Mouse (Mus musculus) forebrain, embryonic 12.5 days (tissue): ENCODE data around the gene Ube2d1. TPM values are rescaled to one million over a fixed set of nuclear protein-coding genes. Genes with fewer than 3 reads are reported as not detected.

Source experiments
- ATAC-seq: fragments of 200-750 bp; cut with Nextera tagmentation; 2 replicates; pipeline ENCODE4 v1.8.0; 2017; ENCODE audit warnings: moderate TSS enrichment; ENCODE audit not compliant: low FRiP score
- H3K27ac ChIP-seq: fragments of 300-500 bp; sonication (generic); 2 replicates; pipeline ENCODE4 v1.5.1; 2016; ENCODE audit warnings: mild to moderate bottlenecking
- H3K27me3 ChIP-seq: fragments of 300-500 bp; sonication (generic); 2 replicates; pipeline ENCODE4 v1.6.1; 2016; ENCODE audit warnings: mild to moderate bottlenecking
- H3K36me3 ChIP-seq: fragments of 300-500 bp; sonication (generic); replicated peaks from 2 replicates; pipeline ENCODE4 v1.6.1; 2016; ENCODE audit warnings: mild to moderate bottlenecking
- H3K4me1 ChIP-seq: fragments of 300-500 bp; sonication (generic); 2 replicates; pipeline ENCODE4 v1.6.1; 2016
- H3K4me2 ChIP-seq: fragments of 300-500 bp; sonication (generic); 2 replicates; pipeline ENCODE4 v1.6.1; 2016; ENCODE audit warnings: mild to moderate bottlenecking, moderate library complexity
- H3K4me3 ChIP-seq: fragments of 300-500 bp; sonication (generic); replicated peaks from 2 replicates; pipeline ENCODE4 v1.5.1; 2016; ENCODE audit warnings: mild to moderate bottlenecking
- H3K9ac ChIP-seq: fragments of 300-500 bp; sonication (generic); 2 replicates; pipeline ENCODE4 v1.6.1; 2016; ENCODE audit warnings: mild to moderate bottlenecking
- H3K9me3 ChIP-seq: fragments of 300-500 bp; sonication (generic); 2 replicates; pipeline ENCODE4 v1.6.1; 2016
- WGBS: fragments of 180-500 bp; shearing (Covaris S2); methylation state at CpG from one replicate; pipeline ENCODE4 v1.1.7; 2016; 5-methylcytosine and 5-hydroxymethylcytosine counted together
- polyA plus RNA-seq: library from polyadenylated mRNA; unstranded; fragments of >200 nt; fragmentation: Nextera tagmentation; extraction: Ambion mirVana; gene quantifications from 2 replicates; pipeline ENCODE4 v1.2.1, GENCODE M21; 2016

The Ube2d1 gene
- polyA plus RNA-seq: 136 and 153 TPM in 2 replicates

GRCm38 (mm10) chr10:71285126-71285580 is at the start of gene Ube2d1:
Ube2d1 (minus strand) TSS chr10:71285262.
- Histone ChIP-seq H3K4me3 (peak within 1 kb of the TSS; percentile 95), H3K4me2 (peak within 1 kb of the TSS; percentile 63), H3K27me3 (peaks cover 5% of the 10 kb centered on the region; the same call in 1 of the 2 replicates), H3K9me3 (no peaks in the 10 kb centered on the region), H3K36me3 (peaks cover 3% of the 10 kb centered on the region; the same call in 1 of the 2 replicates), H3K9ac (peak within 1 kb of the TSS; percentile 98), H3K27ac (peak within 1 kb of the TSS; percentile 84), H3K4me1 (peaks cover 35% of the 10 kb centered on the region)
- peak; percentile 96 for ATAC-seq
- under 1% methylated on average over 50 of the region's 50 CpGs for WGBS

- peaks cover 59% of the 10 kb centered on the region for H3K36me3 ChIP-seq
- no peak overlapping the region for H3K4me2 ChIP-seq
- WGBS: 93% methylated on average over 9 of the region's 9 CpGs
- no peaks in the 10 kb centered on the region for H3K27me3 ChIP-seq
- H3K4me3 ChIP-seq: no peak overlapping the region
- no peak overlapping the region for H3K9ac ChIP-seq
- no peak for ATAC-seq
- H3K9me3 ChIP-seq: no peaks in the 10 kb centered on the region
- no peaks in the 10 kb centered on the region for H3K4me1 ChIP-seq
- H3K27ac ChIP-seq: no peak overlapping the region
Measured at GRCm38 (mm10) chr10:71332859-71333258, 47.8 kb upstream of the Ube2d1 start.

DNA sequence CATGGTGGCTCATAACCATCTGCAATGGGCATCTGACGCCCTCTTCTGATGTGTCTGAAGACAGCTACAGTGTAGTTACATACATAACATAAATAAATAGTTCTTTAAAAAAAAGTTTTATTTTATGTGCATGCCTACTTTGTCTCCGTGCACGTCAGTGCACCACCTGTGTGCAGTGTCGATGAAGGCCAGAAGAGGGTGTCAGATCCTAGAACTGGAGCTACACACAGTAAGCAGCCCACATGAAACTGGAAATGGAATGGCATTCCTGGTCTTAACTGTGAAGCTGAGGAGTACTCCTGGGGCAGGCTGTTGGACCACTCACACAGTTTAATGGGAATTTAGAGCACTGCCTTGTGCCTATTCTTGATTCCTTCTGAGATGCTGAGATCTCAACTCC is 47.3 kb upstream of the Ube2d1 start:
- Histone ChIP-seq H3K27me3 (no peaks in the 10 kb centered on the region), H3K9ac (no peak overlapping the region), H3K27ac (no peak overlapping the region), H3K4me1 (no peaks in the 10 kb centered on the region), H3K4me3 (no peak overlapping the region), H3K4me2 (no peak overlapping the region), H3K36me3 (peaks cover 59% of the 10 kb centered on the region), H3K9me3 (no peaks in the 10 kb centered on the region)
- 94% methylated on average over 4 of the region's 4 CpGs for WGBS
- no peak for ATAC-seq

DNA sequence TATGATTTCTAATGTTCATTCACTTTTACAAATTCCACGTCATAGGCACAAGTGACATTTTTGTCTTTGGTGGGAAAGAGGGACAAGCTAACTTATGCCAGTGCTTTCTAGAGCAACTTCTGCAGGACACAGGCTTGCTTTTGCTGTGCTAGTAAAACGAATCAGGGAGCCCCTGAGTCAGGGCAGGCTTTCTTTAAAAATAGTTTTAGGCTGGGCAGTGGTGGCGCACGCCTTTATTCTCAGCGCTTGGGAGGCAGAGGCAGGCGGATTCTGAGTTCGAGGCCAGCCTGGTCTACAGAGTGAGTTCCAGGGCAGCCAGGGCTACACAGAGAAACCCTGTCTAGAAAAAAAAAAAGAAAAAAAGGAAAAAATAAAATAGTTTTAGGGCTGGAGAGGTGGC is 46.8 kb upstream of the Ube2d1 start:
- no peak for ATAC-seq
- Histone ChIP-seq H3K9me3 (no peaks in the 10 kb centered on the region), H3K36me3 (peaks cover 59% of the 10 kb centered on the region), H3K4me2 (no peak overlapping the region), H3K27ac (no peak overlapping the region), H3K27me3 (no peaks in the 10 kb centered on the region), H3K4me1 (no peaks in the 10 kb centered on the region), H3K9ac (no peak overlapping the region), H3K4me3 (no peak overlapping the region)
- 96% methylated on average over 7 of the region's 7 CpGs for WGBS

GRCm38 (mm10) chr10:71330070-71330469 is 45.0 kb upstream of the Ube2d1 start:
- Histone ChIP-seq H3K9me3 (no peaks in the 10 kb centered on the region), H3K4me2 (no peak overlapping the region), H3K27me3 (no peaks in the 10 kb centered on the region), H3K9ac (no peak overlapping the region), H3K36me3 (peaks cover 46% of the 10 kb centered on the region), H3K27ac (no peak overlapping the region), H3K4me1 (no peaks in the 10 kb centered on the region), H3K4me3 (no peak overlapping the region)
- WGBS: 94% methylated on average over 12 of the region's 12 CpGs
- no peak for ATAC-seq

GRCm38 (mm10) chr10:71329295-71329694 is 44.2 kb upstream of the Ube2d1 start:
- no peaks in the 10 kb centered on the region for H3K4me1 ChIP-seq
- no peak overlapping the region for H3K9ac ChIP-seq
- H3K9me3 ChIP-seq: no peaks in the 10 kb centered on the region
- H3K27me3 ChIP-seq: no peaks in the 10 kb centered on the region
- H3K36me3 ChIP-seq: peaks cover 38% of the 10 kb centered on the region
- WGBS: 94% methylated on average over 6 of the region's 6 CpGs
- no peak overlapping the region for H3K27ac ChIP-seq
- no peak for ATAC-seq
- no peak overlapping the region for H3K4me2 ChIP-seq
- H3K4me3 ChIP-seq: no peak overlapping the region

GRCm38 (mm10) chr10:71328870-71329269 is 43.8 kb upstream of the Ube2d1 start:
- 91% methylated on average over 5 of the region's 5 CpGs for WGBS
- H3K9ac ChIP-seq: no peak overlapping the region
- no peaks in the 10 kb centered on the region for H3K9me3 ChIP-seq
- H3K27ac ChIP-seq: no peak overlapping the region
- no peak overlapping the region for H3K4me2 ChIP-seq
- no peaks in the 10 kb centered on the region for H3K27me3 ChIP-seq
- H3K4me1 ChIP-seq: no peaks in the 10 kb centered on the region
- no peak for ATAC-seq
- H3K4me3 ChIP-seq: no peak overlapping the region
- H3K36me3 ChIP-seq: peaks cover 34% of the 10 kb centered on the region

- 90% methylated on average over 6 of the region's 6 CpGs for WGBS
- Histone ChIP-seq H3K4me2 (no peak overlapping the region), H3K4me3 (no peak overlapping the region), H3K27me3 (no peaks in the 10 kb centered on the region), H3K4me1 (no peaks in the 10 kb centered on the region), H3K9ac (no peak overlapping the region), H3K36me3 (peaks cover 29% of the 10 kb centered on the region), H3K27ac (no peak overlapping the region), H3K9me3 (no peaks in the 10 kb centered on the region)
- no peak for ATAC-seq
Measured at GRCm38 (mm10) chr10:71328382-71328781, 43.3 kb upstream of the Ube2d1 start.

DNA sequence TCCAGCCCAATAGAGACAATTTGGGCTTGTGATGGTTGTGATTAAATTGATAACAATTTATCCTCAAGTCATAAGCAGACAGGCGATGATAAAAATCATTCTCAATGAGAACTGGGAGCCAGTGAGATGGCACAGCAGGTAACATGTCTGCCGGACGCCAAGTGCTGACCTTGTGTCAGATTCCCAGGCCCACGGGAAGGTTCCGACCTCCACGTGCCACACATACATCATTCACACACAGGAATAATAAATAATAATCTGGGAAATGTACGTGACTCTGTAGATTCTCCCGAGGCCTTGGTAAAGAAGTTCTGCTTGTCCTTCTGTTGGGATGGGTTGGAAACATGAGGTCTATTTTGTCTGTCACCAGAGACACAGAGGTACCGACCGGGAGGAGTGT is 42.3 kb upstream of the Ube2d1 start:
- Histone ChIP-seq H3K27me3 (no peaks in the 10 kb centered on the region), H3K4me2 (no peak overlapping the region), H3K9me3 (no peaks in the 10 kb centered on the region), H3K27ac (no peak overlapping the region), H3K36me3 (peaks cover 27% of the 10 kb centered on the region), H3K9ac (no peak overlapping the region), H3K4me3 (no peak overlapping the region), H3K4me1 (no peaks in the 10 kb centered on the region)
- WGBS: 90% methylated on average over 10 of the region's 10 CpGs
- ATAC-seq: no peak

DNA sequence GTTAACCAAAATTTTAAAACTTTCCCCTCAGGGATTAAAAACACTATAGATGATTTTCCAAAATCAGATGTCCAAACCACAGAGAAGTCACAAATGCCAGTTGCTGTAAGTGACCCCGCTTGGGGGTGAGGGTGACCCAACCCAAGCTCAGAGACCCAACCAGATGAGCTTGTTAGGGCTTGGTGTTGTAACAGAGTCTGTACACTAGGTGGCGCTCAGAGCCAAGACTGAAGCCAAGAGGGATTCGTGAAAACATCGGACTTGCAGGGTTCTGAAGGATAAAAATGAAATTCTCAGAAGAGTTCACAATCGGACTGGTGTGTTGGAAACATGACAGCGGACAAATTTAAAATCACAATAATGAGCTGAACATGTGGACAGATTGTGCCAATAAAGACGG is 41.7 kb upstream of the Ube2d1 start:
- no peaks in the 10 kb centered on the region for H3K4me1 ChIP-seq
- no peak overlapping the region for H3K27ac ChIP-seq
- ATAC-seq: 0 out of 2 replicates have a peak, but pooled peaks have one; percentile 39
- H3K36me3 ChIP-seq: peaks cover 25% of the 10 kb centered on the region
- no peak overlapping the region for H3K9ac ChIP-seq
- no peaks in the 10 kb centered on the region for H3K27me3 ChIP-seq
- H3K9me3 ChIP-seq: no peaks in the 10 kb centered on the region
- no peak overlapping the region for H3K4me2 ChIP-seq
- no peak overlapping the region for H3K4me3 ChIP-seq
- WGBS: 22% methylated on average over 7 of the region's 7 CpGs

DNA sequence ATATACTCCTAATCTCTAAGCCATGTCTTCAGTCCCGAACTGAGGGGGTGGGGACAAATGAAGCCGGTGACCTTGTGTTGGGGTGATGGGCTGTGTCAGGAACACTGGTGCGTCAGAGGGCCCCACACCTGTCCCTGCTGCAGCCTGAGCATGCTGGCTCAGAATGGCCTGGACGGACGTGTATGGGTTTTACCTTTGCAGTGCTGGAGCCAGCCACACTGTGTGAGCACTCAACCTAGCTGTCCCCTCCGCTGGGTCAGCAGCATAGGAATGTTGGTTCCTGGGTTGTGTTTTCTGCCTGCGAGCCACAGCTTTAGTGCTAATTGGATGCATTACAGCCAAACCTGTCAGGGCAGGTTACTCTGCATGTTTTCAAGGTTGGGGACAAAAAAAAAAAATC is 41.1 kb upstream of the Ube2d1 start:
- no peak overlapping the region for H3K9ac ChIP-seq
- H3K27ac ChIP-seq: no peak overlapping the region
- H3K4me3 ChIP-seq: no peak overlapping the region
- H3K4me2 ChIP-seq: no peak overlapping the region
- H3K36me3 ChIP-seq: peaks cover 22% of the 10 kb centered on the region
- no peaks in the 10 kb centered on the region for H3K27me3 ChIP-seq
- ATAC-seq: no peak
- no peaks in the 10 kb centered on the region for H3K4me1 ChIP-seq
- WGBS: 88% methylated on average over 7 of the region's 7 CpGs
- no peaks in the 10 kb centered on the region for H3K9me3 ChIP-seq

- Histone ChIP-seq H3K27ac (no peak overlapping the region), H3K4me3 (no peak overlapping the region)
- 88% methylated on average over 8 of the region's 8 CpGs for WGBS
Measured at GRCm38 (mm10) chr10:71323669-71324068, 38.6 kb upstream of the Ube2d1 start.

DNA sequence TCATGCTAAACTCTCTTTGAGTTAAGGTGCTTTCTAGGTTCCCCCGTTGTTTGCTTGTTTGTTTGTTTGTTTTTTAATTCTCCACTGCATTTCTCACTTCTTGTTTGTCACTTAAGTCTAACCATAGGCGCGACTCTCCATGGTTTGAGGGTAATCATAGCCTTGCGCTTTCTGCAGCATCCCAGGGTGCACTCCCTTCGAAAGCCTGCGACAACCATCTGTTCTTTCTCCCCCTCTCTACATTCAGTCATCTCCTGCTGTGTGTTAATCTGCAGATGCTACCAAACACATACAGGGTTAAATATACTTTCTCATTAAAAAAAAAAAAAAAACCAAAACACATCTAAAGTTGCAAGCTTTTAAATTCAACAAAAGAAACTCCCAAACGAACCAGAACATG is 31.4 kb upstream of the Ube2d1 start:
- H3K36me3 ChIP-seq: no peaks in the 10 kb centered on the region
- no peak overlapping the region for H3K27ac ChIP-seq
- no peaks in the 10 kb centered on the region for H3K4me1 ChIP-seq
- no peaks in the 10 kb centered on the region for H3K27me3 ChIP-seq
- H3K4me3 ChIP-seq: no peak overlapping the region
- no peaks in the 10 kb centered on the region for H3K9me3 ChIP-seq
- no peak for ATAC-seq
- WGBS: 71% methylated on average over 7 of the region's 7 CpGs
- no peak overlapping the region for H3K9ac ChIP-seq
- no peak overlapping the region for H3K4me2 ChIP-seq

More at GRCm38 (mm10) chr10:71323669-71324068, 38.6 kb upstream of the Ube2d1 start:
- Histone ChIP-seq H3K36me3 (no peaks in the 10 kb centered on the region), H3K9me3 (no peaks in the 10 kb centered on the region), H3K27me3 (no peaks in the 10 kb centered on the region), H3K4me1 (no peaks in the 10 kb centered on the region), H3K9ac (no peak overlapping the region), H3K4me2 (no peak overlapping the region)
- ATAC-seq: no peak
